Mouse (Mus musculus): ENCODE data around the gene Tmem41b.

DNA sequence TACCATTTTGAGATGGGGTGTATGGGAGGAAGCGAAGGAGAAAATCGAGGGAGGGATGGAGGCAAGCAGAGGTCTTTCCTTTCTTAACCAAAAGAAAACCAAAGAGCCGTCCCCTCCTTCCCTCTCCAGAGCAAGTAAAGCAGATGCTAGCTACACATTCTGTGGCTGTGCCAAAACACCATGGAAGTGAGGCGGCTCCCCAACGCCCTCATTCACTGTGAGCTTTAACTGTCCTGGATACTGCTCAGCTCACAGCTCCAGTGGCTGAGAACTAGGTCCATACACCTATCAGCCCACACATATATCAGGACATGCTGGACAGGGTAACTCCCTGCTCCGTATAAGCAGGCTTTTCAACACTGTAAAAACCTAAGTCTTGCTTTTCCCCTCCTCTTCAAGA is 58.4 kb downstream of the Tmem41b start:
- TF ChIP-seq CTCF (IDR thresholded peaks at IDR 0.05; ENCODE audit: low read depth) (no peak), EP300 (IDR thresholded peaks at IDR 0.05; ENCODE audit: low read depth) (no peak)
